Mouse (Mus musculus) CH12.LX (cell line): ENCODE data around the gene Fli1. TPM values are rescaled to one million over a fixed set of nuclear protein-coding genes. Genes with fewer than 3 reads are reported as not detected.

Source experiments
- DNase-seq: peaks from one replicate; pipeline ENCODE4 v3.0.0-alpha.2; 2013; ENCODE audit errors: extremely low read depth
- H3K27ac ChIP-seq: 2 replicates; pipeline ENCODE4 v1.5.1; 2012; ENCODE audit warnings: low read depth, mild to moderate bottlenecking, control low read depth, moderate library complexity; ENCODE audit not compliant: insufficient read depth
- H3K27me3 ChIP-seq: replicated peaks from 2 replicates; pipeline ENCODE3; 2012; ENCODE audit warnings: inconsistent platforms
- H3K36me3 ChIP-seq, 2 experiments: replicated peaks in 1 of 2; 2 replicates each; pipeline versions ENCODE3 to v1.6.1; 2012; ENCODE audit warnings: inconsistent platforms in 1 of 2, low read length in 1 of 2, mild to moderate bottlenecking in 1 of 2, mixed read lengths in 1 of 2, moderate library complexity in 1 of 2; ENCODE audit not compliant: control insufficient read depth in 1 of 2, insufficient read depth in 1 of 2
- H3K4me1 ChIP-seq, 2 experiments: 2 replicates each; pipeline ENCODE4 v1.6.1; 2012; ENCODE audit warnings: inconsistent platforms in 1 of 2, moderate library complexity in 1 of 2; ENCODE audit not compliant: insufficient read depth in 2 of 2, control insufficient read depth in 1 of 2
- H3K4me2 ChIP-seq: 2 replicates; pipeline ENCODE4 v1.6.1; 2012; ENCODE audit warnings: low read depth, mild to moderate bottlenecking, control low read depth; ENCODE audit not compliant: poor library complexity, insufficient read depth, severe bottlenecking
- H3K4me3 ChIP-seq, 3 experiments: fragments of 150-350 bp in 1 of 3; sonication (generic) in 1 of 3; replicated peaks in 1 of 3; 2 replicates each; pipeline versions ENCODE3 to v1.5.1; 2011 to 2012; ENCODE audit warnings: low read depth in 2 of 3, low read length in 2 of 3, mild to moderate bottlenecking in 2 of 3, moderate library complexity in 2 of 3, control low read depth in 1 of 3, improper control_type of control experiment in 1 of 3, inconsistent platforms in 1 of 3, mixed read lengths in 1 of 3; ENCODE audit not compliant: poor library complexity in 1 of 3
- H3K79me2 ChIP-seq: replicated peaks from 2 replicates; pipeline ENCODE4 v1.6.1; 2012; ENCODE audit warnings: mild to moderate bottlenecking, moderate library complexity; ENCODE audit not compliant: control insufficient read depth, poor library complexity, insufficient read depth, severe bottlenecking; ENCODE audit errors: extremely low read depth
- H3K9ac ChIP-seq: 2 replicates; pipeline ENCODE4 v1.6.1; 2012; ENCODE audit warnings: low read depth, mild to moderate bottlenecking, control low read depth, moderate library complexity; ENCODE audit not compliant: insufficient read depth
- H3K9me3 ChIP-seq: replicated peaks from 2 replicates; pipeline ENCODE3; 2012; ENCODE audit warnings: low read length, inconsistent platforms, mixed read lengths
- BHLHE40 ChIP-seq: IDR thresholded peaks from 2 replicates; pipeline ENCODE4 v1.6.1; 2011; ENCODE audit warnings: mild to moderate bottlenecking, low read depth, low read length, improper control_type of control experiment
- CHD1 ChIP-seq: IDR thresholded peaks from 2 replicates; pipeline ENCODE4 v1.6.1; 2012; ENCODE audit warnings: low read depth, low read length, improper control_type of control experiment, inconsistent platforms
- CHD2 ChIP-seq: IDR thresholded peaks from 2 replicates; pipeline ENCODE4 v1.6.1; 2011; ENCODE audit warnings: low read length, improper control_type of control experiment
- CTCF ChIP-seq, 2 experiments: IDR thresholded peaks in 1 of 2; conservative IDR thresholded peaks in 1 of 2; 2 replicates each; pipeline ENCODE4 v1.5.1; 2011 to 2012; ENCODE audit warnings: low read depth in 2 of 2, low read length in 2 of 2, improper control_type of control experiment in 1 of 2, inconsistent platforms in 1 of 2, mild to moderate bottlenecking in 1 of 2, moderate library complexity in 1 of 2
- E2F4 ChIP-seq: IDR thresholded peaks from 2 replicates; pipeline ENCODE4 v1.6.1; 2011; ENCODE audit warnings: low read depth, low read length, improper control_type of control experiment; ENCODE audit not compliant: insufficient replicate concordance
- ELF1 ChIP-seq: IDR thresholded peaks from 2 replicates; pipeline ENCODE4 v1.6.1; 2014; ENCODE audit warnings: low read depth, mild to moderate bottlenecking, inconsistent platforms, low read length, improper control_type of control experiment
- EP300 ChIP-seq: IDR thresholded peaks from 2 replicates; pipeline ENCODE4 v1.6.1; 2011; ENCODE audit warnings: low read length, improper control_type of control experiment
- ETS1 ChIP-seq: conservative IDR thresholded peaks from 2 replicates; pipeline ENCODE4 v1.6.1; 2012; ENCODE audit warnings: low read depth, mild to moderate bottlenecking, inconsistent platforms, low read length, improper control_type of control experiment, moderate library complexity
- GABPA ChIP-seq: IDR thresholded peaks from 2 replicates; pipeline ENCODE4 v1.6.1; 2012; ENCODE audit warnings: low read depth, low read length, improper control_type of control experiment, inconsistent platforms; ENCODE audit not compliant: insufficient replicate concordance
- HCFC1 ChIP-seq: IDR thresholded peaks from 2 replicates; pipeline ENCODE4 v1.6.1; 2012; ENCODE audit warnings: low read depth, mild to moderate bottlenecking, inconsistent platforms, low read length, improper control_type of control experiment
- JUN ChIP-seq: IDR thresholded peaks from 2 replicates; pipeline ENCODE4 v1.6.1; 2011; ENCODE audit warnings: low read depth, mild to moderate bottlenecking, low read length, improper control_type of control experiment, moderate library complexity; ENCODE audit not compliant: insufficient read depth
- JUND ChIP-seq: conservative IDR thresholded peaks from 2 replicates; pipeline ENCODE4 v1.6.1; 2011; ENCODE audit warnings: low read depth, low read length, improper control_type of control experiment
- KAT2A ChIP-seq: IDR thresholded peaks from 2 replicates; pipeline ENCODE4 v1.6.1; 2012; ENCODE audit warnings: low read length, improper control_type of control experiment, inconsistent platforms; ENCODE audit not compliant: insufficient replicate concordance
- MAFK ChIP-seq: IDR thresholded peaks from 2 replicates; pipeline ENCODE4 v1.6.1; 2011; ENCODE audit warnings: low read length, improper control_type of control experiment; ENCODE audit not compliant: insufficient replicate concordance
- MAZ ChIP-seq: IDR thresholded peaks from 2 replicates; pipeline ENCODE4 v1.6.1; 2012; ENCODE audit warnings: low read depth, mild to moderate bottlenecking, inconsistent platforms, low read length, improper control_type of control experiment, moderate library complexity
- MEF2A ChIP-seq: IDR thresholded peaks from 2 replicates; pipeline ENCODE4 v1.6.1; 2014; ENCODE audit warnings: low read depth, mild to moderate bottlenecking, inconsistent platforms, low read length, improper control_type of control experiment, borderline replicate concordance
- MXI1 ChIP-seq: IDR thresholded peaks from 2 replicates; pipeline ENCODE4 v1.6.1; 2011; ENCODE audit warnings: mild to moderate bottlenecking, low read depth, low read length, improper control_type of control experiment
- MYC ChIP-seq: IDR thresholded peaks from 2 replicates; pipeline ENCODE4 v1.6.1; 2011; ENCODE audit warnings: low read depth, mild to moderate bottlenecking, improper control_type of control experiment, low read length
- PAX5 ChIP-seq: IDR thresholded peaks from 2 replicates; pipeline ENCODE4 v1.6.1; 2012; ENCODE audit warnings: low read length, inconsistent platforms, mixed read lengths
- POLR2A ChIP-seq: IDR thresholded peaks from 2 replicates; pipeline ENCODE4 v1.6.1; 2011; ENCODE audit warnings: low read depth, mild to moderate bottlenecking, improper control_type of control experiment, low read length
- POLR2AphosphoS2 ChIP-seq: IDR thresholded peaks from 2 replicates; pipeline ENCODE4 v1.6.1; 2011; ENCODE audit warnings: low read depth, low read length, improper control_type of control experiment
- SIN3A ChIP-seq: IDR thresholded peaks from 2 replicates; pipeline ENCODE4 v1.6.1; 2012; ENCODE audit warnings: low read length, improper control_type of control experiment, inconsistent platforms
- SMC3 ChIP-seq: IDR thresholded peaks from 2 replicates; pipeline ENCODE4 v1.6.1; 2011; ENCODE audit warnings: low read depth, low read length, improper control_type of control experiment
- TBP ChIP-seq: conservative IDR thresholded peaks from 2 replicates; pipeline ENCODE4 v1.6.1; 2011; ENCODE audit warnings: low read depth, low read length, improper control_type of control experiment
- TCF12 ChIP-seq: IDR thresholded peaks from 2 replicates; pipeline ENCODE4 v1.6.1; 2014; ENCODE audit warnings: low read depth, mild to moderate bottlenecking, inconsistent platforms, low read length, improper control_type of control experiment
- USF1 ChIP-seq: IDR thresholded peaks from 2 replicates; pipeline ENCODE4 v1.6.1; 2014; ENCODE audit warnings: low read depth, mild to moderate bottlenecking, inconsistent platforms, low read length, improper control_type of control experiment
- ZC3H11A ChIP-seq: IDR thresholded peaks from 2 replicates; pipeline ENCODE4 v1.6.1; 2012; ENCODE audit warnings: low read depth, mild to moderate bottlenecking, inconsistent platforms, low read length, improper control_type of control experiment
- ZKSCAN1 ChIP-seq: IDR thresholded peaks from 2 replicates; pipeline ENCODE4 v1.6.1; 2012; ENCODE audit warnings: low read depth, inconsistent platforms, low read length, improper control_type of control experiment, borderline replicate concordance
- dilution Hi-C: fragments of 300-500 bp; cut with MboI; formaldehyde crosslinking; loops from 2 replicates; pipeline ENCODE4 v1.14.3; 2020; ENCODE audit warnings: low sequenced_read_pairs; ENCODE audit not compliant: extremely low pct_unique_long_range_greater_than_20kb, extremely low pct_ligation_motif_present
- in situ Hi-C: fragments of 300-500 bp; cut with MboI; formaldehyde crosslinking; loops from 3 replicates; pipeline ENCODE4 v1.14.3; 2019; ENCODE audit warnings: low sequenced_read_pairs, low pct_ligation_motif_present, low pct_unique_long_range_greater_than_20kb, mixed read lengths
- polyA plus RNA-seq: library from polyadenylated mRNA; unstranded; fragments of >175 nt; gene quantifications from 2 replicates; pipeline ENCODE4 v1.2.1, GENCODE M21; 2012; ENCODE audit warnings: low read depth; ENCODE audit not compliant: insufficient read length
- total RNA-seq, 2 experiments: library from RNA; depleted of rRNA; stranded (reverse); fragments of 300-350 nt in 1 of 2; fragments of >200 nt in 1 of 2; gene quantifications; 2 replicates each; pipeline ENCODE4 v1.2.3; 2012 to 2014

Fli1 gene
- total and polyA plus RNA-seq, 3 experiments = 20.3 to 29.3 (median 20.8) TPM

- TF ChIP-seq SIN3A = no peak
- no peak for TF ChIP-seq POLR2AphosphoS2
- TF ChIP-seq, all 38 proteins: peak for 0
These were observed 1.4 kb upstream of the Fli1 start (continued) for GRCm38 (mm10) chr9:32543923-32544575.

- TF ChIP-seq JUND = no peak
- TF ChIP-seq E2F4 = no peak
- no peak for TF ChIP-seq JUN
- no peak for TF ChIP-seq USF1
- TF ChIP-seq TCF12 = no peak
- TF ChIP-seq MAFK = no peak
- no peak for TF ChIP-seq ZC3H11A
- no peak for TF ChIP-seq HCFC1
- TF ChIP-seq PAX5 = no peak
- TF ChIP-seq SMC3 = no peak
- no peak for TF ChIP-seq GABPA
- no peak for TF ChIP-seq ELF1
- no peak for TF ChIP-seq MYC
- TF ChIP-seq SIN3A = no peak
- Histone ChIP-seq H3K79me2 (peaks cover 25% of the 10 kb centered on the region), H3K27ac (no peak overlapping the region), H3K27me3 (no peaks in the 10 kb centered on the region), H3K4me1 (peaks cover 0 to 21% of the 10 kb centered on the region in 2 experiments; a peak in 3 of 4 replicates), H3K9ac (no peak overlapping the region), H3K4me2 (no peak overlapping the region), H3K9me3 (peaks cover 6% of the 10 kb centered on the region), H3K4me3 (no peak overlapping the region), H3K36me3 (no peaks in the 10 kb centered on the region)
- in situ Hi-C loops = no loop called here
- dilution Hi-C loops = no loop called here
- DNase-seq = no peak
These were observed 450 bp upstream of the Fli1 start for GRCm38 (mm10) chr9:32543040-32543581.

- Histone ChIP-seq H3K27me3 (no peaks in the 10 kb centered on the region), H3K9me3 (peaks cover 6% of the 10 kb centered on the region), H3K9ac (peak overlapping the region; percentile 99), H3K27ac (peak overlapping the region; percentile 87), H3K36me3 (peaks cover 0 to 3% of the 10 kb centered on the region in 2 experiments), H3K4me2 (peak overlapping the region; percentile 18; the same call in 1 of the 2 replicates), H3K79me2 (peaks cover 40% of the 10 kb centered on the region), H3K4me3 (peak overlapping the region; percentile 87 to 96 (median 92)), H3K4me1 (peaks cover 6 to 32% of the 10 kb centered on the region in 2 experiments)
- in situ Hi-C loops (no loop called here), dilution Hi-C loops (no loop called here)
- DNase-seq = peak; percentile 66
- peak; percentile 74 for TF ChIP-seq BHLHE40
- TF ChIP-seq CHD2 = no peak
- TF ChIP-seq CHD1 = no peak
- no peak for TF ChIP-seq EP300
- peak; percentile 94 for TF ChIP-seq JUN
- no peak for TF ChIP-seq PAX5
- TF ChIP-seq MAZ = no peak
- TF ChIP-seq MXI1 = 0 out of 2 replicates have a peak, but pooled peaks have one; percentile 14
- peak; percentile 88 for TF ChIP-seq JUND
- TF ChIP-seq CTCF (conservative IDR thresholded peaks at IDR 0.05 in 1 of 2, IDR thresholded peaks at IDR 0.05 in 1 of 2; ENCODE audit: low read depth in 2 of 2, low read length in 2 of 2) = no peak
- TF ChIP-seq ETS1 = peak; percentile 48
- TF ChIP-seq SMC3 = no peak
- TF ChIP-seq ZKSCAN1 = no peak
- peak; percentile 55 for TF ChIP-seq POLR2A
- TF ChIP-seq GABPA = no peak
- TF ChIP-seq KAT2A = no peak
- TF ChIP-seq TBP = 0 out of 2 replicates have a peak, but pooled peaks have one; percentile 48
- peak; percentile 96 for TF ChIP-seq MEF2A
- TF ChIP-seq MYC = no peak
These were observed 1.3 kb downstream of the Fli1 start for GRCm38 (mm10) chr9:32541223-32541901.
